Mouse (Mus musculus) kidney, postnatal 25 days (tissue): ENCODE data around the gene Rfx3.

Experiments
- DNase-seq, 2 experiments: peaks; one replicate each; pipeline ENCODE4 v3.0.0; 2021; ENCODE audit warnings: mixed read lengths in 2 of 2

Gene Rfx3

DNA sequence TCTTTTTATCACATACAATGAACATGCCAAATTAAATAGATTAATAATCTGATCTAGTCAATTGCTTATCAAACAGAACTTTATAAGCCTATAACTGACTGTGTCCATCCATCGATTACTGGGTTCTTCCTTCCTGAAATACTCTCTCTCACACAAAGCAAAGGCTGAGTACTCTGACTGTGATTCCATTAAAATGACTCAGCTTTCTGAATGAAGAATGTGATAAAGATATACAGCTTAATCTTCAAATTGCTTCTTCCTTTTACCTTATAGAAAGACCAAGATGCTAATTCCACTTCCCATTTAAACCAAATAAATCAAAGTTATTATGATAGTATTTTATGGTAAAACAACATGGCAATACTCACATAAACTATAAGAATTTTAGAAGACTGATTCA, 105.8 kb downstream of the Rfx3 start:
- DNase-seq, result no peak

DNA sequence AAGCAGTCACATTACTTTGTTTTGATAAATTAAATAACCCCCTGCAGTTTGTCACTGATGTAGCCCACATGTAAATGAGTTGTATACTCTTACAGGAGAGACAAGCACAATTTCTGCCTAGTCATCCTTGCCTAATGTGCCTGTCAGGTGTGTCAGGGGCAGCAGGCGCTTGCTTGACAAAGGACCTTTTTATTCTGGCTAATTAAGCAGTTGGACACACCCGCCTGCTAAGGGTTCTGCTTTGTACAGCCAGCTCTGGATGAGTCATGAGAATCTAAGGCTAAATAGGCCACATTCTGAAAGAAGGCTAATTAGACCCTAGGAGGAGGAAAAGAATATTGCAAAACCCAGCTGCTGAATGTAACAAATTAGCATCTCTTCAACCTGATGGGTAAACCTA, 106.3 kb downstream of the Rfx3 start:
- no peak for DNase-seq

DNA sequence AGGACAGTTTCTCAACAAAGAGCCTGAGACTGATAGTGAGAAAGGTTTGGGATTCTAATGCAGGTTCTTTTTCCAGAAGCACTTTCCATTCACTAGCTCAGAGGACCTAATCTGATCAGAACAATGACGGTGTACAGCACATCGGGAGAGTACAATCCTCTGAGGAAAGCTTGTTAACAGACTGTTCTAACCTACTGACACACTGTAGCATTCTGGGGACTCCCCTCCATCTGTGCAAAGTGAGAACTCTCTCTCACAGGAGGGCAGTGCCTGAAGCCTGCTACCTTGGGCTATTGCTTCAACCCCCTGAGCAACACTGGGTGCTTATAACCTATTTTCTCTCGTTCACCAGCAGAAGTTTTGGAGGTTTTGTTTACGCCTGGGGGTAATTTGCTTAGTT, 106.8 kb downstream of the Rfx3 start:
- DNase-seq, result no peak

DNA sequence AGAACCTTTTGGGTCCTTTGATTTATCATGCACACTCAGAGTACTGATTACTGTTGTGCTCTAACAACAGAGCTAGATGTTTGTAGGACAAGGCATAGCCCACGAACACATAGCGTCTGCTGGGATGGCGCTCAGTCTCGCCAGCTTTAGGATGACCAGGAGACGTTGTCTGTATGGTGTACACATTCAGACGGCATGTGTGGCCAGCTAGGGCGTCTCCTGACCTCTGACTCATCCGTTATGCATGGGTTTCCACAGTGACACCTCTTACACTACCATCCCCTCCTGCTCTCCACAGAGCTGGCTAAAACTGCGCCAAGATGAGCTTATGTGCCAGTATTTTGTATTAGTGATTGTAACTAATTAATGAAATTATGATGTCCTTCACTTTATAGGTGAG, 108.4 kb downstream of the Rfx3 start:
- DNase-seq, result no peak

DNA sequence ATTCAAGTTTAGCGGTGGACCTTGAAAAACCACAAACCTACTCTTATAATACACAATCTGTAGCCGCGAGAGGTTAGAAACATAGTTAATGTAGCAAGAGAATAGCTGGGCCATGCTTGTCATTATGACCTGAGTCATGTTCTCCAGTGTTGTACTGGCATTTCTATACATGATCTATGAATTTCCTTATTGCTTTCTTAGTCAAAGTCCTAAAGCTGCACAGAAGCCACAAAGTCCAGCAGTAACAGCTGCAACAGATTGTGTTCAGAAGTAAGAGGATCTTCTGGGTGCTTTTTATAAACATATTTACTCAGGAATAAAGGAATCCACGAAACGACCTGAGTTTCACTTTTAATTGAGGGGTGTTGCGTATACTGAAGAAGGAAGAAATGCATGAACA, 109.3 kb downstream of the Rfx3 start:
- DNase-seq, result no peak

DNA sequence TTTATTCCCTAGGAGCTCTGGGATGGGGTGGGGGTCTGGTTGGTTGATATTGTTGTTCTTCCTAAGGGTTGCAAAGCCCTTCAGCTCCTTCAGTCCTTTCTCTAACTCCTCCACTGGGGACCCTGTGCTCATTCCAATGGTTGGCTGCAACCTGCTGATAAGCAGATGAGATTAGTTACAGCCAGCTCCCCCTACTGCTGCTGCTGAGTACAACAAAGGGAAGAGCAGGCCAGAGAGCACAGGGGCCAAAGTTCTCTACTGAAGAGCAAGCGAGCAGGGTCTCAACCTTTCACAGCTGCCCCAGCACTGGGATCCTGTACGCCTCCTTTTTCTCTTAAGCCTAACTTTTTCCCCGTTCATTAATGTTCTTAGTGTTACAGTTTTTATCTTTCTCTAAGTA, 126.4 kb downstream of the Rfx3 start:
- DNase-seq, result no peak

DNA sequence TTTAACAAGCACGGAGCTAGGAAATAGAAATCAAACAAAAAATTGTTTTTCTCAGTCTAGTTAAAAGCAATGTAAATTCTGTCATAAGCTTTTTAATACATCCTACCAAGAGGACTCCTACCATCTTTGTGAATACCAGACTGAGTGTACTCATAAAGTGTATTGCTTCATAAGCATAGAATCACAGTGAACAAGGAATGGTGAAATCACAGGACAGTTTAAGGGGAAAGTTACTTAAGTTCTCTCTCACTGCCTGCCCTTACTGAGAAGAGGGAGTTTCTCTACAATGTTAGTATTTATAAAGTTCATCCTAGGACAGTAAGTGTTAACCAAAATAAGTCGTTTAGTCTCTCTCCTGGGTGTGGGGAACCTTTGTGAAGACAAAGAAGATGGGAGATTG, 133.5 kb downstream of the Rfx3 start:
- DNase-seq, result no peak

DNA sequence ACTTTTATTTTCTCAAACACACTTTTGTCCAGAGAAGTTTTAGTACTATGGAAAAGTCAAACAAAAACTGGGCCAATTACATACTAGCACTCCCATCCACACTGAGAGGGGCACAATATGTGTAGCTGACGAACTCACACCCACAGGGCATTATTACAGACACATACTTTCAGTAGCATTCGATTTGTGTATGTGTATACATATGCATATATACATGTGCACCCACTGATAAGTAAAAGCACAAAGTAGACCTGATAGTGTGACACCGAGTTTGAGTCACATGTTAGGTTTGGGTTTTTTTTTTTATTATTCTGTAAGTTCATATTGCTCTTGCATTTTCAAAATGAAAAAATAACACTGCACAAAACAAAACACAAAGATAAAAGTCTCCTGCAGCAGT, 140.2 kb downstream of the Rfx3 start:
- DNase-seq, result no peak

DNA sequence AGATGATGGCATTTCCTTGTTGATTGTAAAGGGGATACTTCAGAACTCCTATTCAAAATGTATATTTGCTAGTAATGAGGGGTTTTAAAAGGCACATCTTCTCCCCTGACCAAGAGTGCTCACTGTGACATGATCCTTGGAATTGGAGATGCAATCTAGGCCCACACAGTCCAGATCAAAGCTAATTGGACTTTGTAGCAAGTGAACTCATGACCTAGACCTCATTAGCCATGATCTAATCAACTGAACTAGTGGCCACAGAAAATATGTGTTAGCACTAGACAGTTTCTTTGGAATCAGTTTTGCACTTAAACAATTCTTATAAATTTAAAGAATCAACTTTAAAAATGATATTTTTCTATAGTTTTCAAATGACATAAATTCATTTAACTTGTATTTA, 151.3 kb downstream of the Rfx3 start:
- DNase-seq, result no peak

DNA sequence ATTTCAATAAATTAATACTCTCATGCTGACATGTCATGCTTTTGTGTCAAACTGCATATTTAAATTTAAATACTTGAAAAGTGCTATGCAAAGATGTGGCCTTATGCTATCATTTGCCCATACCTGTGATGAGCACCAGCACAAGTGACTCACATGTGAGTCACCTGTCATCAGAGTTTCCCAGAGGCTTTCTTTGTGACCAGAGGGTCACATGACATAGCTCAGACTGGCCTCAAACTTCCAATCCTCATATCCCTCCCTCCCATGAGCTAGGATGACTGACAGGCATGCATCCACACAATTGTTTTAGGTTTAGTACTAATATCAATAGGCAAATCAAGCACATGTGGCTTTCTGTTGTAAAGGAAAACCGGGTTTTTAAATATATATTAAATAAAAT, 162.0 kb downstream of the Rfx3 start:
- no peak for DNase-seq

DNA sequence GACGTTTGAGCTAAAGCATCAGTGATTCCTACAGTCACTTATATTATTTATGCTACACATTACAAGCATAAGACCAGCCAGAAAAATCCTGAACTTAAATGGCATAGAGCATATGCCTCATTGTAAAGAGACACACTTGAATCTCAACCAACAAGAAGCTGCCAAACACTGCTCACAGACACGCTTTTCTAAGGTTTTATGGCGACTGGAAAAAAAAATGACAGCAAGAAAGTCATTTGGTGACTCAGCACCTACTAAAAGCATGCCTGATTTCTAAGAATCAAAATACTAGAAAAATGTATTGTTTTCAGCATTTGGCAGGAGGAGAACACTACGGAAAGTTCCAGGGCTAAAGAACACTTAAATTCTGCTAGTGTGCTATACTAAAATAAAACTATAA, 163.9 kb downstream of the Rfx3 start:
- no peak for DNase-seq

DNA sequence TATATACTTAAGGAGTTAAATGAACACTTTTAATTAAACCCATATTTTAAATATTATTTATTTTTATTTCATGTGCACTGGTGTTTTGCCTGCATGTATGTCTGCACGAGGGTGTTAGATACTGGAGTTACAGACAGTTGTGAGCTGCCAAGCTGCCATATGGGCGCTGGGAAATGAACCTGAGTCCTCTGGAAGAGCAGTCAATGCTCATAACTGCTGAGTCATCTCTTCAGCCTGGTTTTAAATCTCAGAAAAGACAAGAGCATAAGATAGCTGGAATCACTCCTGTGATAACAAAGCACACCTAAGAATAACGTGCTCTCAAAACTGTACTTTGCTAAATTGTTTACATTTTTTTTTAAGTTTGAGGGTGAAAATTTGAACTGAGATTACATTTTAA, 172.3 kb downstream of the Rfx3 start:
- no peak for DNase-seq

DNA sequence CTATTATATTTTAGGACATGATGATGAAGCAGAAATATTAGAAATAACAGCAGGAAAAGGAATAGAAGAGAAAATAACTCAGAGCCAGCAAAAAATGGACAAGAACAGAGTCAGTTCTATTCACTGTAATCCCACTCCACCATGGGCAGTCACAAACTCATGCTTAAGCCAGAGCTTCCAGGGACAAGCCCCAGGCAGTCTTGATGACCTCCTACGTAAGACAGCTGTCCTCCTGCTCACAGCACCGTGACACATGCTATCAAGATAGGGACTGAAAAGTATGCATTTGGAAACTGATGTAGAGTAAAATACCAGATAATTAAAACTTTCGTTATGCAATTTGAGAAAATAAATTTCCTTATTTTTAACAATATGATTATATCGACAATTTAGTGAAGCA, 172.9 kb downstream of the Rfx3 start:
- no peak for DNase-seq

DNA sequence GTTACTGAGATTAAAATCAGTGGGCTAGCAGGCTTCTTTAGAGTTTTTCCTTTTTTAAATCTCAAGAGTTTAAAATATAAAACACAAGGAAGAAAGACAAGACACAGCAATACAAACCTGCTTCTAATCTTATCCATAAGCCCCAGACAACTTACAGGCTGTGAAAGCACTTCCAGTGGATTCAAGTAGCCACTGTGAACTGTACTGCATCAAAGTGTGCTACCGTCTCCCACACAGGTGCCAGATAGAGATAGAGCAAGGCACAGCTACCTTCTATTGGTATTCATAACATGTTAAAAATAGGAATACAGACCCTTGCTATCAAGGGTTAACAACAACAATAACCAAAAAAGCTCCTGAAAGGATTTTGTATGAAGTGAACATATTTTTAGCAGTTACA, 178.5 kb downstream of the Rfx3 start:
- no peak for DNase-seq

DNA sequence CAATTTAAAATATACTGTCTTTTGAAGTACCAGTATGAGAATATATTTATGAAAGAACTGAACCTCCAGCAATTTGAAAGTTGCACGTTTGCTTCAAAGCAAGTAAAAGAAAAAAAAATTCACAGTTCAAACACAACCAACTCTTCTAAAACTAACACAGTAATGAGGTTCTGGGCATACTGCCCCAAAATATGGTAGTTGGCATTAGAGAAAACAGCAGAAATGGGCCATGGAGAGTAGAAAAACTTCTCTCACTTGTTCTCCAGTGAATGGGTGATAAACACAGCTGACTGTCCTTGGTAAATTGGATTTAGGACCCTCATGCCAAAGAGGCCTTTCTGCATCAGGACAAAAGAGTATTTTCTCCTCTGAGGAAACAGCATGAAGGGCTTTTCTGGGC, 182.7 kb downstream of the Rfx3 start:
- DNase-seq, result no peak

DNA sequence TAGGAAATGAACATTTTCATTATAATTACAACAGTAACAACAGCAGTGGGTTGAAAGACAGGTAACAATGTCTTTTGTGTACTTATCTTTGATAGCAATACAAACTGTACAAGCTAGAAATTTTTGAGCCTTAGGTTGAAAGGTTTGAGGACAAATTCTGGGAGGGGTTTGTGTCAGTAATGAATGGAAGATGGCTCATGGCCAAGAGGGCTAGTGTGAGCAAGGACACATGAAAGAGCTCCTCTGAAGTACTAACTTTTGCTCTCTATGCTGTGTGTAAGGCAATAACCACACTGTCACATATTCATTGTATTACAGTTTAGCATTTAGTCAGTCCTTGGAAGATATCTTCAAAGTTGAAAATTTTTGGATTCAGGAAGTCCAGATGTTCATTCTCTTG, 193.3 kb downstream of the Rfx3 start:
- no peak for DNase-seq

DNA sequence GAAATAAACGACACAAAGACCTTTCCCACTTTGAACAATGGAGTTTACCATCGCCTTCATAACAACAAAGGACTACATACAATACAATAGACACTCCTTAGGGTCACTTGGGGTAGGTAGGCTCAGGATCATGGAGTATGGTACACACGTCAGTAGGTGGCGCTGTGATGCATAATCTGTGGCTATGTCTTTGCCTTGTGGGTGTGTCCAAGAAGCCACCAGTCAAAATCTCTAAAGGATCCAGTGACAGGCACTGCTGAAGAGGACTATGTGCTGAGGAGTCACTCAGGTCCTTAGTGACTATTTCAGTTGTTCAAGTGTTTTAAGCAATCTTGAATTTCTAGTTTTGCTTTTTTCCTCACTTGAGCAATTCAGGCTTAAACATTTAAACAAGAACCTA, 230.9 kb downstream of the Rfx3 start:
- DNase-seq, result peak in 1 of 2 experiments; percentile 51

DNA sequence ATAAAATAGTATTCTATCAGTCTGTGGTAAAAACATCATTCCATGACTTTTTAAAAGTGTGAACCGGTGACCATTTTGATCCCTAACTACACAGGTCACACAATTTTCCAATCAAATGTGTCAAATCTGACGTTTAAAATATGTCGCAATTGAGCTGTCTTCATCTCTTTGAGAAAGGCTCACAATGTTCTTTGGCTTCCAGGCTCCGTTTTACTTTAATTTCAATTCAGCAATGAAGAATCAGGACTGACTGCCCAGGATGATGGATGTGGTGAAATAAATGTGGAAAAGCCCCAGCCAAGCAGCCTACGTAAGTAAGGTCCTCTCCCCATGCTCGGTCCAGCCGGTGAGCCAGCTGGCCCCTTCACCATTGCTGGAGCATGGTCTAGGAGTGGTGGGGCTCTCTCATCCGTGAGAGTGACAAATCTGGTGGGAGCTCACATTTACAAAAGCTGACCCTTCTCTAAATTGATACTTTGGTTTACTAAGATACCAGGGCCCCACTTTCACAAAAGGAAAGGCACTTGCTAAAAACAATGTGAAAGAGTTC, 240.2 kb downstream of the Rfx3 start:
- DNase-seq, result no peak

DNA sequence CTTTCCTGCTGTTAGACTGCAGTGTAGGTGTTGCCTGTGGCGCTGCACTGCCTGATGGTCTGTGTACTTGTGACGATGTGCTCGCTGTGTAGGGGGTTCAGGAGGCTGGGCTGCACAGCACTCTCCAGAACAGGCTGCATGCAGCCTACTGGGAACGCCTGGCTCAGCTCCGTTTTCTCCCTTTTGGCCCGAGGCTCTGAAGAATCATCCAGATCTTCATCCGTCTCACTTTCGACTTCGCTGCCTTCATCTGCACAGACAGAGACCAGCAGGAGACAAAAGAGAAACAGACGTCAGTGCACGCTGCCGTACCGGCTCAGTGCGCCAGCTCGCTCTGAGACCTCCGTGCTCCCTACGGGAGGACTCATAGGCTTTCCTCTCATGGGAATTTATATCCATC, 242.5 kb downstream of the Rfx3 start:
- DNase-seq, result no peak

DNA sequence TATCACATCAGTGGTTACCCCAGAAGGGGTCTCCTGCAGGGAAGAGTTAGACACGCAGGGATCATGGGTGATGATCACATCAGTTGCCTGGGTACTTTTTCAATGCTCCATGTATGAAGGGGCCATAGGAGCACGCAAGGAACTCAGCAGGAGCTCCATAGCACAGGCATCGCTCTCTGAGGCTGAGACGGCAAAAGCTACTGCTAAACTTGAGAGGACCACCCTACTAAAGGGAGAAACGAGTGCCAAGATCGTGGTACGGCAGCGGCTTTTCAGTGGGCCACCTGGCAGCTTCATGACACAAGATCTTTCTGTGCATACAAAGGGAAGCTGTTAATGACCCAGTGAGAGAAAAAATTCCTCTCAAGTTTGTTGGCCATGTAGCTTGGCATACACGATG, 250.7 kb downstream of the Rfx3 start:
- DNase-seq, result no peak

DNA sequence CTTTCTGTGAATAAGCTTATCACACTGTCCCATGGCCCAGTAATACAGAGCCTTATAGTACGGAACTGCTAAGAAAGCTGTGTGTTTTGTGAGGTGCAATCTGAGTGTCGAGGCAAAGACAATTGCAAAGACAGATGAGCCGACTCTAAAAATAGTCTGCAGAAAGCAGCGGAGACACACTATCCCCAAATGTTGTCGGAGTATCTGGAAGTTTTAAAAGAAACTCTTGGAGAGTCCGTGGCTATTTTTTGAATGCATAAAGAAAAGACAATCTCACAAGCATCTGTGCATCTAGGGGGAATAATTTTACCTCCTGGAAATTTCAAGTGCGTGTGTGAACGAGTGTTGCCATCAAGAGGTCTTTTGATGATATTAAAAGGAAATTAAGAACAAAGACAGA, 251.6 kb downstream of the Rfx3 start:
- no peak for DNase-seq

DNA sequence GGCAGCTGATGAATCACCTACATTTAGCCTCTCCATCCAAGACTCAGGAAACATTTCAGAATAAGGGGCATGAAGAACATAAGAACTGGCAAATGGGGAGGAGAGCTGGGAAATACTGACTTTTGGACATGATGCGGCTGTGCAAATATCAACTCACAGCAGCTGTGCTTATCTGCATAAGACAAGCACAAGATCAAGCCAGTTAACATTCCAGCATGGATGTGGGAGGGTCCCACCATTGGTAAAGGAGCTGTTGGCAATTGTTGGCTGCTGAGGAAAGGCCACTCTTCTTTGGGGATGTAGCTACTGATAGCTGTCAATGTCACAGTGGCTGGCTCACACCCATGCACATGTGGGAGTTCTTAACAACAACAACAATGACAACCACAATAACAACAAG, 263.7 kb downstream of the Rfx3 start:
- DNase-seq, result no peak

DNA sequence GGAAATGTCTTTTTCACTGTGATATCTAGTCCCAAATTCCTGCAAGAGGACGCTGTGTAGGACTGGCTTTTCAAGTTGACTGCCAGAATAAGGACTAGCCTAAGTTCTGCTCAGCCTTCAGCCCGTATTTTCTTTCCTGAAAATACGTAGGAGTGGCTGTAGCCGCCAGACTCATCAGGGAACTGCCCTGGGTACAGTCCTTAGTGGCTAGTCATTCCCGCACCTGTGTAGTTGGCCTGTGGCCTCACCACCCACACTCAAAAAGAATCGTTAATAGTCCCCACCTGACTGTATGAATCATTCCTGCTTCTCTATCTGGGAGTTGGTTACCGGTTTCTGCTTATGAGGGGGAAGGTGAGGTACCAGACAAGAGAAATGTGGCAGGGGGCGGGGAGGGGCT, 272.1 kb downstream of the Rfx3 start:
- no peak for DNase-seq

DNA sequence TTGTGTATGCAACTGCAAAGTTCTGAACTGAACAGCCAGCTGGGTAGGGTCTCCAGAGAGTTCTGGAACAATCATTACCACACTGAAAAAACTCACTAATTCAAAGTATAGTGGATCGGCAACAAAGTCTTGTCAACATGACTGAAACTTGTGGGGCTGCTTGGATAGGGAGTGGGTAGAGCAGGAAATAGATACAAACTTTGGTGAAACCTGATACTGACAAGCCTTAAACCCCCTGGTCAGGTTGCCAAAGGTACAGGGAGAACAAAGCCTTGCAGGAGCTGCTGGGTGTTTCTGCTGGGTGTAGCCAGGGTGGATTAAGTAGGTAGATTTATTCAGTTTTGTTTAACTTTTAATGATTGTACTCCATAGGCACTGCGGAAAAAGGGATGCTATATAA, 274.4 kb downstream of the Rfx3 start:
- no peak for DNase-seq

DNA sequence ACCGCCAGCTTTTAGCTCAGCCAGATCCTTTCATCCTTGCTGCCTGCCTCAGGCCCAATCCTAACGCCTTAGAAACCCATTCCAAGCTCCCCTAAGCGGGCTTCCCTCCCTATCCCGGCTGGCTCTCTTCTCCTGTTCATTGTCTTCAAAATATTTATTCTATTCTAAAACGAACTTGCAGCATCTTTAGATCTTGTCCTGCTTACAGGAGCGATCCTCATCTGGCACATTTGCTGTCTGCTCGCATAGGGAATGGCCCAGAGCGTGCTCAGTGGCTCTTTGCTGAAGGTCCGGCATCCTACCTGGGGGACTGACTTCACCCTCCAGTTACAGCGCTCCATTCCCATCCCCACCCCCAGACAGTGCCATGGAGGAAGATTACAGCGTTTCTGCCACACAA, 292.0 kb downstream of the Rfx3 start:
- no peak for DNase-seq

DNA sequence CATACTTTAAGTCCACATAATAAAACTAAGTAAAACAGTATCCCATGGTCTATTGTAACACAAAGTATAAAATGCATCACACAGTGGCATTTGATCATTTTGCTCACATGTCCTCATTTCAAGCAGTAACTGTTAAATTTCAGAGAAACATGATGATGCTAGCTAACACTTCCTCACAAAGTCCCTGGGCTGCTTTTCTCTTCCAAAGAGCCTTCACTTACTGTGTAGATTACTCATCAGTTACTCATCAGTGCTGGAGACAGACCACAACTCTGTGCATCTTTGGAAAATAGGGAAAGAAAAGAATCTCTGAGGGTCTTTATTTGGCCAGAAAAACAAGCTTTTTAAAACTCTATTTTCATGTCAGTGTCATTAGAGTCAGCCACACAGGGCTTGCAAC, 294.7 kb downstream of the Rfx3 start:
- no peak for DNase-seq
